In genomic region chr9:87377921-87378320, GRCm38 (mm10) we compare ENCODE assay signal across 21 mouse cellular contexts.
"Had no signal": no experiment of that assay in that cellular context is flagged by ENCODE, and none has a peak within 500 bp of the region (broad histone marks: within the 10 kb centered on the region; RNA-seq: fewer than 3 reads in every experiment).

No protein-coding gene starts in this region.

- H3K4me2 ChIP-seq: liver, embryonic 13.5 days; liver, embryonic 15.5 days; lung, embryonic 15.5 days; midbrain, embryonic 12.5 days; neural tube, embryonic 13.5 days had no signal

- H3K9ac ChIP-seq: liver, embryonic 13.5 days; liver, embryonic 15.5 days; liver, postnatal 0 days; lung, embryonic 15.5 days; midbrain, embryonic 12.5 days; neural tube, embryonic 13.5 days had no signal

- H3K27me3 ChIP-seq: liver, embryonic 13.5 days; liver, embryonic 15.5 days; lung, embryonic 15.5 days; megakaryocyte, embryonic 14.5 days; neural tube, embryonic 13.5 days had no signal

- H3K36me3 ChIP-seq: liver, embryonic 13.5 days; liver, embryonic 15.5 days; lung, embryonic 15.5 days; midbrain, embryonic 12.5 days; neural tube, embryonic 13.5 days had no signal

- ATAC-seq: liver, postnatal 0 days; lung, postnatal 0 days had no signal

- H3K9me3 ChIP-seq: liver, embryonic 13.5 days; liver, embryonic 15.5 days; lung, embryonic 15.5 days; megakaryocyte, embryonic 14.5 days; midbrain, embryonic 12.5 days; neural tube, embryonic 13.5 days had no signal

- H3K4me3 ChIP-seq: liver, embryonic 13.5 days; liver, embryonic 15.5 days; lung, embryonic 15.5 days; megakaryocyte, embryonic 14.5 days; midbrain, embryonic 12.5 days; neural tube, embryonic 13.5 days had no signal

- H3K4me1 ChIP-seq: liver, embryonic 13.5 days; liver, embryonic 15.5 days; lung, embryonic 15.5 days; megakaryocyte, embryonic 14.5 days; midbrain, embryonic 12.5 days; neural tube, embryonic 13.5 days had no signal

- DNase-seq: liver, embryonic 13.5 days; liver, postnatal 0 days; lung, adult 2 months; lung, postnatal 14 days; lung, postnatal 36 days; midbrain, embryonic 14.5 days; retina, postnatal 1 day; right cerebral cortex, adult 18-20 months; right cerebral cortex, postnatal 25 days; right cerebral cortex, postnatal 4 days; spleen, adult 18-20 months; thymus, adult 18-20 months; thymus, postnatal 14 days; thymus, postnatal 36 days had no signal

- H3K27ac ChIP-seq: liver, embryonic 13.5 days; liver, embryonic 15.5 days; lung, embryonic 15.5 days; macrophage; midbrain, embryonic 12.5 days; neural tube, embryonic 13.5 days had no signal
